In the genomic region with DNA sequence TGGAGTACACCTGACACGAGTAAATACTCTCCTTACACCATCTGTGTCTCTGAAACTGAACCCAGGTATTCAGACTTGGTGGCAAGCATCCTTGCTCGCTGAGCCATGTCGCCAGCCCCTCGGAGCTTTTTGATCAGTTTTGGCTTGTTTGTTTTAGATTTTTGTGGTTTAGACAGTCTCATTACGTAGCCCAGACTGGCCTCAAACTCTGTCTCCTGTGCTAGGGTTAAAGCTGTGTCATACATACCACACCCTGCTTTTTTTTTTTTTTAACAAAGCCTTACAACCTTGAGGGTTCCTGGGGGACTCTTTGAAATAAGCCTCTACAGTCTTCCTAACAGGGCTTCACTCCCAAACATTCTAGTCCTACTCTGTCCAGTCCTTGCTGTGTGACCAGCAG, we compare ENCODE assay signal across 18 mouse cellular contexts. TPM values are rescaled to one million over a fixed set of nuclear protein-coding genes. Genes with fewer than 3 reads are reported as not detected.
DNase-seq lines count a peak whose midpoint lies in the region; ATAC-seq and TF ChIP-seq lines count a peak whose summit lies in the region.
"Had no signal": no experiment of that assay in that cellular context is flagged by ENCODE, and none has a peak within 500 bp of the region (broad histone marks: within the 10 kb centered on the region; RNA-seq: fewer than 3 reads in every experiment).

No protein-coding gene starts in this region.

- H3K36me3 ChIP-seq in midbrain, embryonic 10.5 days, result no peaks in the 10 kb centered on the region
- no peaks in the 10 kb centered on the region for H3K36me3 ChIP-seq in midbrain, postnatal 0 days (ENCODE audit: insufficient read depth, low read length)
- peaks cover 0 to 9% of the 10 kb centered on the region in 2 experiments; a peak in 2 of 4 replicates for H3K36me3 ChIP-seq in MEL (ENCODE audit: control insufficient read depth in 1 of 2, insufficient read depth in 2 of 2, low read length in 2 of 2)
- H3K36me3 ChIP-seq in embryonic facial prominence, embryonic 10.5 days (replicated peaks), result no peaks in the 10 kb centered on the region
- H3K36me3 ChIP-seq in midbrain, embryonic 13.5 days, result no peaks in the 10 kb centered on the region
- H3K36me3 ChIP-seq: kidney, embryonic 15.5 days; limb, embryonic 15.5 days; liver, embryonic 15.5 days had no signal

- peak overlapping the region; percentile 80 for H3K27ac ChIP-seq in midbrain, embryonic 10.5 days (replicated peaks)
- no peak overlapping the region for H3K27ac ChIP-seq in midbrain, postnatal 0 days (ENCODE audit: low read depth, low read length)
- no peak overlapping the region for H3K27ac ChIP-seq in MEL (ENCODE audit: control insufficient read depth, low read depth, low read length)
- peak overlapping the region; percentile 80 for H3K27ac ChIP-seq in embryonic facial prominence, embryonic 10.5 days (replicated peaks)
- H3K27ac ChIP-seq in midbrain, embryonic 13.5 days, result no peak overlapping the region
- H3K27ac ChIP-seq: kidney, embryonic 15.5 days; liver, embryonic 15.5 days had no signal

- no peaks in the 10 kb centered on the region for H3K9me3 ChIP-seq in midbrain, embryonic 10.5 days (replicated peaks)
- no peaks in the 10 kb centered on the region for H3K9me3 ChIP-seq in midbrain, postnatal 0 days (ENCODE audit: low read length)
- H3K9me3 ChIP-seq in MEL (replicated peaks; ENCODE audit: insufficient read depth, low read length), result no peaks in the 10 kb centered on the region
- H3K9me3 ChIP-seq in embryonic facial prominence, embryonic 10.5 days, result no peaks in the 10 kb centered on the region
- no peaks in the 10 kb centered on the region for H3K9me3 ChIP-seq in midbrain, embryonic 13.5 days
- H3K9me3 ChIP-seq: forebrain, embryonic 13.5 days; kidney, embryonic 15.5 days; limb, embryonic 15.5 days; liver, embryonic 15.5 days had no signal

- no peak overlapping the region for H3K4me2 ChIP-seq in midbrain, postnatal 0 days (ENCODE audit: low read depth, low read length, poor library complexity, severe bottlenecking)
- no peak overlapping the region for H3K4me2 ChIP-seq in midbrain, embryonic 13.5 days (replicated peaks)
- H3K4me2 ChIP-seq: limb, embryonic 15.5 days; liver, embryonic 15.5 days had no signal

- TF ChIP-seq EP300 in MEL (IDR thresholded peaks at IDR 0.05; ENCODE audit: low read depth in 1 of 2, low read length in 2 of 2), result no peak

- TF ChIP-seq CTCF in midbrain, postnatal 0 days (IDR thresholded peaks at IDR 0.05), result no peak
- TF ChIP-seq CTCF in MEL (IDR thresholded peaks at IDR 0.05 in 2 of 3, conservative IDR thresholded peaks at IDR 0.05 in 1 of 3; ENCODE audit: control insufficient read depth in 1 of 3, insufficient read depth in 1 of 3, low read depth in 2 of 3, low read length in 3 of 3, poor library complexity in 1 of 3, severe bottlenecking in 1 of 3), result no peak

- H3K9ac ChIP-seq in midbrain, postnatal 0 days (replicated peaks; ENCODE audit: low read length, poor library complexity, severe bottlenecking), result no peak overlapping the region
- H3K9ac ChIP-seq in MEL (ENCODE audit: control insufficient read depth, low read depth, low read length, poor library complexity, severe bottlenecking), result no peak overlapping the region
- no peak overlapping the region for H3K9ac ChIP-seq in midbrain, embryonic 13.5 days (replicated peaks)
- H3K9ac ChIP-seq: forebrain, embryonic 13.5 days; kidney, embryonic 15.5 days; limb, embryonic 15.5 days; liver, embryonic 15.5 days had no signal

- TF ChIP-seq RAD21 in MEL (IDR thresholded peaks at IDR 0.05; ENCODE audit: low read depth, low read length), result no peak

- no peak for TF ChIP-seq POLR2A in MEL (IDR thresholded peaks at IDR 0.05; ENCODE audit: control insufficient read depth in 1 of 2, insufficient read depth in 1 of 2, low read depth in 1 of 2, low read length in 2 of 2, poor library complexity in 1 of 2)

- DNase-seq in midbrain, embryonic 10.5 days (ENCODE audit: low spot score), result no peak
- no peak for DNase-seq in midbrain, postnatal 0 days (ENCODE audit: low spot score)
- DNase-seq in MEL (ENCODE audit: low read depth, low spot score), result no peak
- DNase-seq in embryonic facial prominence, embryonic 10.5 days (ENCODE audit: low spot score), result peak; percentile 10
- DNase-seq in frontal cortex, adult 2 months (ENCODE audit: extremely low spot score in 1 of 2, low spot score in 1 of 2), result no peak
- DNase-seq in frontal cortex, postnatal 25 days (ENCODE audit: low spot score in 2 of 2), result no peak
- DNase-seq: adrenal gland, postnatal 14 days; cerebellum, adult 11-12 months; cerebellum, postnatal 14 days; right cerebral cortex, postnatal 4 days had no signal

- H3K27me3 ChIP-seq in midbrain, embryonic 10.5 days (ENCODE audit: low read depth, poor library complexity, severe bottlenecking), result peaks cover 91% of the 10 kb centered on the region
- H3K27me3 ChIP-seq in midbrain, postnatal 0 days (ENCODE audit: insufficient read depth, low read length), result peaks cover 45% of the 10 kb centered on the region
- H3K27me3 ChIP-seq in MEL (ENCODE audit: control insufficient read depth in 1 of 2, insufficient read depth in 2 of 2, low read length in 2 of 2), result no peaks in the 10 kb centered on the region
- peaks cover 93% of the 10 kb centered on the region for H3K27me3 ChIP-seq in embryonic facial prominence, embryonic 10.5 days (replicated peaks; ENCODE audit: low read depth, poor library complexity, severe bottlenecking)
- H3K27me3 ChIP-seq in midbrain, embryonic 13.5 days, result peaks cover 85% of the 10 kb centered on the region

- no peak for ATAC-seq in midbrain, postnatal 0 days (ENCODE audit: low FRiP score)
- peak; percentile 25 for ATAC-seq in midbrain, embryonic 13.5 days
- ATAC-seq: lung, postnatal 0 days had no signal

- 43% methylated on average over 5 of the region's 5 CpGs for WGBS in midbrain, embryonic 10.5 days
- 63% methylated on average over 5 of the region's 5 CpGs for WGBS in midbrain, postnatal 0 days
- 57% methylated on average over 5 of the region's 5 CpGs for WGBS in embryonic facial prominence, embryonic 10.5 days
- WGBS in midbrain, embryonic 13.5 days, result 41% methylated on average over 5 of the region's 5 CpGs

- no peak overlapping the region; the same call in 1 of the 2 replicates for H3K4me3 ChIP-seq in midbrain, embryonic 10.5 days
- H3K4me3 ChIP-seq in midbrain, postnatal 0 days (ENCODE audit: low read depth, low read length), result no peak overlapping the region
- H3K4me3 ChIP-seq in MEL (ENCODE audit: control insufficient read depth in 1 of 2, insufficient read depth in 1 of 2, low read depth in 2 of 2, low read length in 2 of 2), result no peak overlapping the region
- H3K4me3 ChIP-seq in embryonic facial prominence, embryonic 10.5 days, result no peak overlapping the region
- no peak overlapping the region for H3K4me3 ChIP-seq in midbrain, embryonic 13.5 days (replicated peaks)
- H3K4me3 ChIP-seq: forebrain, embryonic 13.5 days; kidney, embryonic 15.5 days; limb, embryonic 15.5 days; liver, embryonic 15.5 days had no signal

- H3K79me2 ChIP-seq in MEL (ENCODE audit: control insufficient read depth, insufficient read depth, low read length, poor library complexity), result no peaks in the 10 kb centered on the region

- H3K4me1 ChIP-seq in midbrain, embryonic 10.5 days, result peaks cover 87% of the 10 kb centered on the region
- no peaks in the 10 kb centered on the region; the same call in 1 of the 2 replicates for H3K4me1 ChIP-seq in midbrain, postnatal 0 days (ENCODE audit: insufficient read depth, low read length)
- peaks cover 8 to 24% of the 10 kb centered on the region in 2 experiments for H3K4me1 ChIP-seq in MEL (ENCODE audit: control insufficient read depth in 1 of 2, insufficient read depth in 2 of 2, low read length in 2 of 2)
- H3K4me1 ChIP-seq in embryonic facial prominence, embryonic 10.5 days, result peaks cover 88% of the 10 kb centered on the region
- H3K4me1 ChIP-seq in midbrain, embryonic 13.5 days (replicated peaks), result peaks cover 71% of the 10 kb centered on the region

TF ChIP-seq in MEL, 35 proteins besides CTCF, POLR2A, EP300 and RAD21:
- no peak for TF ChIP-seq MAZ (IDR thresholded peaks at IDR 0.05; ENCODE audit: low read depth, low read length)
- peak; percentile 55; the same call in 1 of the 2 replicates for TF ChIP-seq ZNF384 (IDR thresholded peaks at IDR 0.05; ENCODE audit: low read depth, low read length)
TF ChIP-seq in MEL: peak in this region for 1.

RNA-seq across cellular contexts. Expression of gene Dlk1, which starts 7.6 kb away (rescaled TPM):
- 107 and 118 TPM in 2 replicates for polyA plus RNA-seq in midbrain, embryonic 10.5 days (2016; fragmentation: Nextera tagmentation; extraction: Ambion mirVana)
- 22.1 and 38.8 TPM in 2 replicates for total RNA-seq in midbrain, postnatal 0 days (2014; rRNA removed)
- polyA plus RNA-seq in midbrain, postnatal 0 days (2015; fragmentation: Nextera tagmentation; extraction: Ambion mirVana), result 41.4 and 47.5 TPM in 2 replicates
- total RNA-seq in MEL (2012; rRNA removed), result not detected in 2 replicates
- not detected for polyA plus RNA-seq in MEL (2012; ENCODE audit: insufficient read depth in 1 of 2, insufficient read length in 2 of 2, low read depth in 1 of 2, low replicate concordance in 2 of 2, missing spikeins in 1 of 2)
- polyA plus RNA-seq in embryonic facial prominence, embryonic 10.5 days (2016; fragmentation: Nextera tagmentation; extraction: Ambion mirVana), result 287 and 291 TPM in 2 replicates
- 117 and 118 TPM in 2 replicates for polyA plus RNA-seq in midbrain, embryonic 13.5 days (2015; fragmentation: Nextera tagmentation; extraction: Ambion mirVana)
- polyA plus RNA-seq in frontal cortex, adult 2 months (2012; rRNA removed), result 2.9 and 3.1 TPM in 2 replicates
- total RNA-seq: hematopoietic stem cell, adult 5-6 weeks; monocyte, adult 5-6 weeks had no signal

Comparison
In these comparisons a context has a peak if more than half of its experiments do, and no peak if none do; other contexts are left out.
1. H3K27ac ChIP-seq: peak in midbrain, embryonic 10.5 days (single experiment) and embryonic facial prominence, embryonic 10.5 days (single experiment); none in midbrain, postnatal 0 days (single experiment), MEL (single experiment) and midbrain, embryonic 13.5 days (single experiment).
2. RNA of gene Dlk1, which starts 7.6 kb away (polyA plus RNA-seq): 287 to 291 TPM in embryonic facial prominence, embryonic 10.5 days, 117 to 118 TPM in midbrain, embryonic 13.5 days, 107 to 118 TPM in midbrain, embryonic 10.5 days and 41.4 to 47.5 TPM in midbrain, postnatal 0 days; 2.9 to 3.1 TPM in frontal cortex, adult 2 months and not detected in MEL; every median in the first group is over 10 times any median in the second.